Comparison of ENCODE assay signal across 14 mouse cellular contexts in the genomic region with DNA sequence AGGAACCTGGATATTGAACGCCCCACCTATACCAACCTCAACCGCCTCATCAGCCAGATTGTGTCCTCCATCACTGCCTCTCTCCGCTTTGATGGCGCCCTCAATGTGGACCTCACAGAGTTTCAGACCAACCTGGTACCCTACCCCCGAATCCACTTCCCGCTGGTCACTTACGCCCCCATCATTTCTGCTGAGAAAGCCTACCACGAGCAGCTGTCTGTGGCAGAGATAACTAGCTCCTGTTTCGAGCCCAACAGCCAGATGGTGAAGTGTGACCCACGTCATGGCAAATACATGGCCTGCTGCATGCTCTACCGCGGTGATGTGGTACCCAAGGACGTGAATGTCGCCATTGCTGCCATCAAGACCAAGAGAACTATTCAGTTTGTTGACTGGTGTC. TPM values are rescaled to one million over a fixed set of nuclear protein-coding genes. Genes with fewer than 3 reads are reported as not detected.
DNase-seq lines count a peak whose midpoint lies in the region.
"Had no signal": no experiment of that assay in that cellular context is flagged by ENCODE, and none has a peak within 500 bp of the region (broad histone marks: within the 10 kb centered on the region; RNA-seq: fewer than 3 reads in every experiment).

No protein-coding gene starts in this region.

- DNase-seq in heart, adult 11 months: peak; percentile 91
- DNase-seq in heart, postnatal 25 days (ENCODE audit: low spot score): no peak
- peak; percentile 12 for DNase-seq in thymus, postnatal 4 days
- no peak for DNase-seq in thymus, postnatal 25 days
- DNase-seq in urinary bladder, postnatal 14 days (ENCODE audit: low spot score): no peak
- DNase-seq: adrenal gland, adult 2 months; adrenal gland, postnatal 10 days; adrenal gland, postnatal 25 days; cerebellum, adult 11-12 months; cerebellum, adult 2 months; cerebellum, adult 9-10 months; cerebellum, postnatal 10 days; cerebellum, postnatal 25 days; forebrain, postnatal 0 days had no signal

- intact Hi-C loops in heart, postnatal 25 days (cut with DNase I): no loop called here

RNA-seq across cellular contexts. Expression of a gene that starts 12.5 kb away (rescaled TPM):
- 100 to 1,000 TPM; 162 to 166 TPM for total RNA-seq in heart, postnatal 25 days (2021)

RNA-seq across cellular contexts. Expression of a gene that starts 22.7 kb away (rescaled TPM):
- 1 to 10 TPM; 1.1 to 1.5 TPM for total RNA-seq in heart, postnatal 25 days (2021)

RNA-seq across cellular contexts. Expression of a gene that starts 39.5 kb away (rescaled TPM):
- total RNA-seq in heart, postnatal 25 days (2021): 1 to 10 TPM; 6.9 to 7.1 TPM

Comparison
In these comparisons a context has a peak if more than half of its experiments do, and no peak if none do; other contexts are left out.
1. DNase-seq: peak in heart, adult 11 months (single experiment) and thymus, postnatal 4 days (single experiment); none in heart, postnatal 25 days (single experiment), thymus, postnatal 25 days (single experiment) and urinary bladder, postnatal 14 days (single experiment).